Comparison of ENCODE assay signal across 8 mouse cellular contexts in the genomic region with DNA sequence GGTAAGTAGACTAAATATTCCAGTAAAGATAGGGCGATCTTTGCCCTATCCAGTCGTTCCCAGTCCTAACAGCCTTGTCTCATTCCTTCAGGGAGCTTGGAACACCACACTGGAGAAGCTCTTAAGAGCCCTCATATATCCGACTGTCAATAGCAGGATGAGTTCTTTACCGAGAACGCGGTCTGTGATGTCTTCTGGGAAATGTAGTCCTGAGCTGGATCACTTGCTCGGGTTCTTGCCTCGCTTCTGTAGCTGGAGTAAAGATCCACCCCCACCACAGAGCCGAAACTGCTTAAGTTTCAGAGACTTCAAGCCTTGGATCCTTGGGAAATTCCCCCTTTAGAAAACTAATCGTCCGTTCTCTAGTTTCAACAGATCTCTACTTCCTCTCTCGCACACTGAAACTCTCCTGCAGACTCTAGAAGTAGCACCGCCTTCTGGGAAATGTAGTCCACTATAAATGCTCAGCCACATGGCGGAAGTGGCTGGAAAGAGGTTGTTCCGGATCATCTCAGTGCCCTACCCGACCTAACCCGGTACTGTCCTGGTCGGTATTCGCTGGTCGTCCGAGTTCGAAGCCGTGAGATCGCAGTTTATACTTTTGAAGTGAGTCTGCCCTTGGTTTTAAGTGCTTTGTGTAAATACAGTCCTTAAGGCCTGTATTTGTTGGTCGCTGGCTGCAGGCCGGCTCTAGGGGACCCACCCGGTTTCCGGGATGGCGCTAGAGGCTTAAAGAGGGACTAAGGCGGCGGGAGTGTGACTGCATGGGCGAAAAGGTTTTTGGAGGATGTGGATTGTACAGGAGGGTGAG. TPM values are rescaled to one million over a fixed set of nuclear protein-coding genes. Genes with fewer than 3 reads are reported as not detected.
DNase-seq lines count a peak whose midpoint lies in the region; ATAC-seq and TF ChIP-seq lines count a peak whose summit lies in the region.

A gene (plus strand): TSS at position 463 of the 811 bp plus-strand sequence.

- peaks cover 34% of the 10 kb centered on the region for H3K4me1 ChIP-seq in erythroblast, embryonic 14.5 days (ENCODE audit: control insufficient read depth)
- no peaks in the 10 kb centered on the region; the same call in none of the 2 replicates for H3K4me1 ChIP-seq in heart, embryonic 11.5 days (ENCODE audit: control insufficient read depth, insufficient read depth, low read length)
- H3K4me1 ChIP-seq in kidney, embryonic 16.5 days (ENCODE audit: insufficient read depth, low read length), result peaks cover 17% of the 10 kb centered on the region; the same call in 1 of the 2 replicates
- H3K4me1 ChIP-seq in liver, adult 2 months (ENCODE audit: control insufficient read depth, insufficient read depth, low read length), result peaks cover 4% of the 10 kb centered on the region

- no peak for TF ChIP-seq CTCF in C2C12 (IDR thresholded peaks at IDR 0.05; ENCODE audit: control insufficient read depth, insufficient read depth, insufficient read length)
- TF ChIP-seq CTCF in liver, adult 2 months (IDR thresholded peaks at IDR 0.05; ENCODE audit: low read depth, low read length), result no peak

- DNase-seq in brain, adult 2 months (ENCODE audit: low read depth, low spot score), result peak; percentile 98
- peak; percentile 98 for DNase-seq in liver, adult 2 months (ENCODE audit: extremely low read depth, low read depth, low spot score)
- DNase-seq in splenic B cell, adult 2 months (ENCODE audit: low read depth, low spot score), result peak; percentile 95

- H3K36me3 ChIP-seq in C2C12 (ENCODE audit: control insufficient read depth, insufficient read depth), result peaks cover 22% of the 10 kb centered on the region
- peaks cover 23% of the 10 kb centered on the region for H3K36me3 ChIP-seq in erythroblast, embryonic 14.5 days (ENCODE audit: control insufficient read depth)
- peaks cover 6% of the 10 kb centered on the region; the same call in 1 of the 2 replicates for H3K36me3 ChIP-seq in heart, embryonic 11.5 days (ENCODE audit: control insufficient read depth, insufficient read depth, low read length)
- H3K36me3 ChIP-seq in kidney, embryonic 16.5 days (ENCODE audit: insufficient read depth, low read length), result peaks cover 15% of the 10 kb centered on the region
- peaks cover 15% of the 10 kb centered on the region for H3K36me3 ChIP-seq in liver, adult 2 months (ENCODE audit: control insufficient read depth, insufficient read depth, low read length)
- H3K36me3 ChIP-seq in myocyte (ENCODE audit: control insufficient read depth, insufficient read depth), result peaks cover 6% of the 10 kb centered on the region
- H3K36me3 ChIP-seq in splenic B cell, adult 2 months (ENCODE audit: control insufficient read depth, insufficient read depth, low read length, poor library complexity, severe bottlenecking), result peaks cover 14% of the 10 kb centered on the region; the same call in 1 of the 2 replicates

- peak within 1 kb of the TSS; percentile 85 for H3K9ac ChIP-seq in heart, embryonic 11.5 days (ENCODE audit: low read depth, low read length)
- H3K9ac ChIP-seq in kidney, embryonic 16.5 days (replicated peaks; ENCODE audit: low read length), result peak within 1 kb of the TSS; percentile 79
- peak within 1 kb of the TSS; percentile 73 for H3K9ac ChIP-seq in liver, adult 2 months (ENCODE audit: low read depth, low read length)

- H3K27me3 ChIP-seq in C2C12 (ENCODE audit: control insufficient read depth, insufficient read depth, insufficient read length), result no peaks in the 10 kb centered on the region
- no peaks in the 10 kb centered on the region for H3K27me3 ChIP-seq in erythroblast, embryonic 14.5 days (ENCODE audit: control insufficient read depth)
- no peaks in the 10 kb centered on the region for H3K27me3 ChIP-seq in heart, embryonic 11.5 days (ENCODE audit: control insufficient read depth, insufficient read depth, low read length)
- no peaks in the 10 kb centered on the region for H3K27me3 ChIP-seq in kidney, embryonic 16.5 days (ENCODE audit: insufficient read depth, low read length)
- H3K27me3 ChIP-seq in liver, adult 2 months (ENCODE audit: control insufficient read depth, insufficient read depth, low read length), result no peaks in the 10 kb centered on the region
- H3K27me3 ChIP-seq in myocyte (ENCODE audit: control insufficient read depth, insufficient read depth, insufficient read length), result no peaks in the 10 kb centered on the region
- H3K27me3 ChIP-seq in splenic B cell, adult 2 months (ENCODE audit: control insufficient read depth, insufficient read depth, low read length, poor library complexity, severe bottlenecking), result no peaks in the 10 kb centered on the region

- peak; percentile 39; the same call in 1 of the 2 replicates for TF ChIP-seq POLR2A in liver, adult 2 months (IDR thresholded peaks at IDR 0.05; ENCODE audit: extremely low read depth, insufficient read depth, low read length)
- peak; percentile 82 for TF ChIP-seq POLR2A in myocyte (IDR thresholded peaks at IDR 0.05; ENCODE audit: insufficient read length, low read depth)

- ATAC-seq in heart, embryonic 11.5 days (replicated peaks; ENCODE audit: insufficient number of reproducible peaks, low FRiP score, low TSS enrichment), result peak; percentile 90
- peak; percentile 96 for ATAC-seq in kidney, embryonic 16.5 days (ENCODE audit: low FRiP score, low TSS enrichment)

- H3K79me2 ChIP-seq in C2C12 (ENCODE audit: control insufficient read depth, insufficient read depth), result peaks cover 29% of the 10 kb centered on the region
- H3K79me2 ChIP-seq in liver, adult 2 months (ENCODE audit: control insufficient read depth, insufficient read depth, low read length), result peaks cover 4% of the 10 kb centered on the region; the same call in 1 of the 2 replicates
- H3K79me2 ChIP-seq in myocyte (ENCODE audit: control insufficient read depth, insufficient read depth), result peaks cover 29% of the 10 kb centered on the region

- H3K79me3 ChIP-seq in C2C12 (ENCODE audit: low read depth), result peaks cover 28% of the 10 kb centered on the region

- H3K4me2 ChIP-seq in heart, embryonic 11.5 days, result peak within 1 kb of the TSS; percentile 88
- H3K4me2 ChIP-seq in kidney, embryonic 16.5 days (replicated peaks; ENCODE audit: low read depth, low read length), result peak within 1 kb of the TSS; percentile 61
- H3K4me2 ChIP-seq in myocyte (ENCODE audit: low read depth), result peak within 1 kb of the TSS; percentile 99

- no peaks in the 10 kb centered on the region; the same call in 1 of the 2 replicates for H3K9me3 ChIP-seq in erythroblast, embryonic 14.5 days (ENCODE audit: control insufficient read depth, low read length)
- no peaks in the 10 kb centered on the region for H3K9me3 ChIP-seq in heart, embryonic 11.5 days (replicated peaks; ENCODE audit: control insufficient read depth, low read length)
- H3K9me3 ChIP-seq in kidney, embryonic 16.5 days (ENCODE audit: low read length), result no peaks in the 10 kb centered on the region

- under 1% methylated on average over 32 of the region's 32 CpGs for WGBS in heart, embryonic 11.5 days (ENCODE audit: insufficient replicate concordance)
- WGBS in kidney, embryonic 16.5 days, result under 1% methylated on average over 32 of the region's 32 CpGs
- under 1% methylated on average over 32 of the region's 32 CpGs for WGBS in liver, adult 2 months

- peak within 1 kb of the TSS; percentile 87 for H3K27ac ChIP-seq in heart, embryonic 11.5 days (ENCODE audit: low read depth, low read length)
- H3K27ac ChIP-seq in kidney, embryonic 16.5 days (ENCODE audit: low read length), result peak within 1 kb of the TSS; percentile 94
- H3K27ac ChIP-seq in liver, adult 2 months (replicated peaks; ENCODE audit: insufficient read depth, low read depth, low read length), result peak within 1 kb of the TSS; percentile 94

- H3ac ChIP-seq in C2C12 (ENCODE audit: control insufficient read depth, insufficient read length, low read depth), result peak within 1 kb of the TSS; percentile 75
- H3ac ChIP-seq in myocyte (ENCODE audit: control insufficient read depth, insufficient read length), result peak within 1 kb of the TSS; percentile 54

- H3K4me3 ChIP-seq in C2C12 (ENCODE audit: insufficient read depth, poor library complexity, severe bottlenecking) (peak within 1 kb of the TSS; percentile 82), myocyte (peak within 1 kb of the TSS; percentile 82)
- H3K4me3 ChIP-seq in erythroblast, embryonic 14.5 days (replicated peaks), result peak within 1 kb of the TSS; percentile 92
- H3K4me3 ChIP-seq in heart, embryonic 11.5 days (ENCODE audit: low read depth, low read length), result peak within 1 kb of the TSS; percentile 80
- peak within 1 kb of the TSS; percentile 75 for H3K4me3 ChIP-seq in kidney, embryonic 16.5 days (ENCODE audit: low read length)
- H3K4me3 ChIP-seq in liver, adult 2 months (ENCODE audit: insufficient read depth, low read depth, low read length), result peak within 1 kb of the TSS; percentile 64

TF ChIP-seq in C2C12, 6 proteins besides CTCF, POLR2A, EP300 and RAD21:
- TF ChIP-seq MYOD1 (IDR thresholded peaks at IDR 0.05; ENCODE audit: control insufficient read depth, insufficient read length, low read depth), result no peak
- peak; percentile 35 for TF ChIP-seq USF1 (IDR thresholded peaks at IDR 0.05; ENCODE audit: low read depth)
- TF ChIP-seq MYOG (IDR thresholded peaks at IDR 0.05; ENCODE audit: control insufficient read depth, extremely low read depth, insufficient read length), result no peak
- no peak for TF ChIP-seq FOSL1 (IDR thresholded peaks at IDR 0.05; ENCODE audit: insufficient read depth, low read length, poor library complexity, severe bottlenecking)
- TF ChIP-seq CEBPB (IDR thresholded peaks at IDR 0.05; ENCODE audit: low read depth), result no peak
- TF ChIP-seq MAX (IDR thresholded peaks at IDR 0.05), result peak; percentile 79
TF ChIP-seq in C2C12: peak in this region for 2.

TF ChIP-seq in myocyte, 11 proteins besides CTCF, POLR2A, EP300 and RAD21:
- TF ChIP-seq USF1 (IDR thresholded peaks at IDR 0.05; ENCODE audit: low read depth) (peak; percentile 53), POLR2AphosphoS2 (IDR thresholded peaks at IDR 0.05; ENCODE audit: insufficient read length, low read depth) (peak; percentile 72), REST (IDR thresholded peaks at IDR 0.05; ENCODE audit: insufficient read depth, insufficient read length) (no peak), MAX (IDR thresholded peaks at IDR 0.05; ENCODE audit: low read depth) (peak; percentile 1)
TF ChIP-seq in myocyte: peak in this region for 3.

RNA-seq across cellular contexts. Expression of the gene that starts here (rescaled TPM):
- polyA plus RNA-seq in C2C12 (2012; fragmentation: generic; extraction: Trizol), result 3.0 TPM
- polyA plus RNA-seq in erythroblast, embryonic 14.5 days (2012), result 0.04 and 0.08 TPM in 2 replicates
- polyA plus RNA-seq in heart, embryonic 11.5 days (2014; fragmentation: Nextera tagmentation; extraction: Ambion mirVana), result 8.7 and 8.8 TPM in 2 replicates
- 15.3 and 17.4 TPM in 2 replicates for polyA plus RNA-seq in kidney, embryonic 16.5 days (2015; fragmentation: Nextera tagmentation; extraction: Ambion mirVana)
- 4.3 and 4.7 TPM in 2 replicates for total RNA-seq in liver, adult 2 months (2014; rRNA removed)
- 1.4 and 1.5 TPM in 2 replicates for polyA plus RNA-seq in liver, adult 2 months (2012; rRNA removed)
- 4.7 TPM for polyA plus RNA-seq in myocyte (2012; fragmentation: generic; extraction: Trizol)

Comparison
In these comparisons a context has a peak if more than half of its experiments do, and no peak if none do; other contexts are left out.
1. Peak in every context shown above with its lines: DNase-seq, ATAC-seq, H3K4me3 ChIP-seq and H3K27ac ChIP-seq.